Mouse (Mus musculus) G1E (cell line): ENCODE data around the gene Ankrd31. TPM values are rescaled to one million over a fixed set of nuclear protein-coding genes. Genes with fewer than 3 reads are reported as not detected.

Experiments used
- ATAC-seq: 2 replicates; pipeline ENCODE4 v1.8.0; 2016; ENCODE audit warnings: mild to moderate bottlenecking; ENCODE audit not compliant: insufficient number of reproducible peaks, poor library complexity, low FRiP score, severe bottlenecking; ENCODE audit errors: extremely low read depth
- DNase-seq: peaks from one replicate; pipeline ENCODE4 v3.0.0; 2012; ENCODE audit warnings: low spot score
- H3K27me3 ChIP-seq: 2 replicates; pipeline ENCODE4 v1.6.1; 2012; ENCODE audit warnings: mild to moderate bottlenecking, low read length, inconsistent platforms; ENCODE audit not compliant: insufficient read depth
- H3K36me3 ChIP-seq: replicated peaks from 2 replicates; pipeline ENCODE3; 2012; ENCODE audit warnings: mild to moderate bottlenecking, inconsistent platforms
- H3K4me1 ChIP-seq: 2 replicates; pipeline ENCODE4 v1.6.1; 2012; ENCODE audit warnings: low read depth, low read length, inconsistent platforms, mixed read lengths; ENCODE audit not compliant: insufficient read depth
- H3K4me3 ChIP-seq: 2 replicates; pipeline ENCODE4 v1.5.1; 2012; ENCODE audit warnings: low read depth, mild to moderate bottlenecking, inconsistent platforms, low read length, moderate library complexity, mixed read lengths
- H3K9me3 ChIP-seq: replicated peaks from 2 replicates; pipeline ENCODE4 v1.6.1; 2012; ENCODE audit warnings: inconsistent platforms
- CTCF ChIP-seq: IDR thresholded peaks from 2 replicates; pipeline ENCODE4 v1.5.1; 2012; ENCODE audit warnings: low read depth, low read length, inconsistent platforms, mixed read lengths
- GATA1 ChIP-seq: IDR thresholded peaks from 2 replicates; pipeline ENCODE4 v1.6.1; 2012; ENCODE audit warnings: borderline replicate concordance, low read length, inconsistent platforms, mixed read lengths
- GATA2 ChIP-seq: IDR thresholded peaks from 2 replicates; pipeline ENCODE4 v1.6.1; 2012; ENCODE audit warnings: low read depth, low read length, inconsistent platforms, borderline replicate concordance
- POLR2AphosphoS5 ChIP-seq: IDR thresholded peaks from 2 replicates; pipeline ENCODE4 v1.6.1; 2012; ENCODE audit warnings: low read depth, low read length, inconsistent platforms; ENCODE audit not compliant: insufficient replicate concordance
- TAL1 ChIP-seq: conservative IDR thresholded peaks from 2 replicates; pipeline ENCODE4 v1.6.1; 2012; ENCODE audit warnings: low read depth, low read length, inconsistent platforms, mixed read lengths
- polyA plus RNA-seq: library from polyadenylated mRNA; stranded (reverse); fragments of >175 nt; gene quantifications from 2 replicates; pipeline ENCODE4 v1.2.3, GENCODE M21; 2012
- total RNA-seq, 2 experiments: library from RNA; stranded (forward) in 1 of 2; stranded (reverse) in 1 of 2; fragments of 200-1000 nt in 1 of 2; fragments of >200 nt in 1 of 2; fragmentation: Nextera tagmentation in 1 of 2; gene quantifications; 2 replicates each; pipeline ENCODE4 v1.2.3; 2014 to 2017

The Ankrd31 gene
- total RNA-seq (2014; fragmentation: Nextera tagmentation) (0.10 TPM in 1 of 2 replicates, not detected in the other), total RNA-seq (2017) (0.05 and 0.06 TPM in 2 replicates), polyA plus RNA-seq (not detected in 2 replicates)

- TF ChIP-seq CTCF (no peak), TAL1 (no peak), GATA2 (no peak), GATA1 (no peak), POLR2AphosphoS5 (no peak)
- H3K27me3 ChIP-seq, result peaks cover 10% of the 10 kb centered on the region
- H3K4me3 ChIP-seq, result no peak within 1 kb of the TSS
- H3K4me1 ChIP-seq, result no peaks in the 10 kb centered on the region
- no peaks in the 10 kb centered on the region for H3K36me3 ChIP-seq
- DNase-seq, result no peak
- ATAC-seq, result no peak
- H3K9me3 ChIP-seq, result peaks cover 5% of the 10 kb centered on the region
Observed at GRCm38 (mm10) chr13:96748109-96748845, at the start of gene Ankrd31. Ankrd31 (plus strand) TSS chr13:96748272.

- no peak for ATAC-seq
- no peaks in the 10 kb centered on the region for H3K9me3 ChIP-seq
- peaks cover 4% of the 10 kb centered on the region for H3K36me3 ChIP-seq
- no peak overlapping the region for H3K4me3 ChIP-seq
- H3K27me3 ChIP-seq, result no peaks in the 10 kb centered on the region
- TF ChIP-seq POLR2AphosphoS5 (no peak), GATA2 (no peak)
- H3K4me1 ChIP-seq, result peaks cover 36% of the 10 kb centered on the region
- DNase-seq, result no peak
Observed at GRCm38 (mm10) chr13:96702567-96703278, 45.3 kb upstream of the Ankrd31 start.

GRCm38 (mm10) chr13:96709269-96710233, 38.5 kb upstream of the Ankrd31 start:
- TF ChIP-seq POLR2AphosphoS5 (no peak), CTCF (no peak), TAL1 (no peak; the same call in 1 of the 2 replicates), GATA1 (no peak), GATA2 (no peak)
- Histone ChIP-seq H3K27me3 (no peaks in the 10 kb centered on the region), H3K4me1 (peaks cover 11% of the 10 kb centered on the region), H3K36me3 (no peaks in the 10 kb centered on the region), H3K4me3 (no peak overlapping the region), H3K9me3 (peaks cover 4% of the 10 kb centered on the region)
- DNase-seq (no peak), ATAC-seq (peak; percentile 34; the same call in 1 of the 2 replicates)

GRCm38 (mm10) chr13:96716311-96716710, 31.8 kb upstream of the Ankrd31 start:
- Histone ChIP-seq H3K4me1 (peaks cover 3% of the 10 kb centered on the region; the same call in 1 of the 2 replicates), H3K9me3 (peaks cover 12% of the 10 kb centered on the region), H3K4me3 (no peak overlapping the region), H3K27me3 (peaks cover 5% of the 10 kb centered on the region; the same call in 1 of the 2 replicates), H3K36me3 (no peaks in the 10 kb centered on the region)
- DNase-seq (no peak), ATAC-seq (no peak)
- TF ChIP-seq TAL1 (no peak), GATA2 (no peak), POLR2AphosphoS5 (no peak), CTCF (no peak), GATA1 (no peak)

GRCm38 (mm10) chr13:96717821-96718220, 30.3 kb upstream of the Ankrd31 start:
- no peak overlapping the region for H3K4me3 ChIP-seq
- peaks cover 5% of the 10 kb centered on the region; the same call in 1 of the 2 replicates for H3K27me3 ChIP-seq
- H3K9me3 ChIP-seq, result peaks cover 12% of the 10 kb centered on the region
- no peaks in the 10 kb centered on the region for H3K36me3 ChIP-seq
- DNase-seq, result no peak
- ATAC-seq, result no peak
- TF ChIP-seq GATA2, result no peak
- no peak for TF ChIP-seq CTCF
- TF ChIP-seq GATA1, result no peak
- no peak for TF ChIP-seq TAL1
- peaks cover 3% of the 10 kb centered on the region; the same call in 1 of the 2 replicates for H3K4me1 ChIP-seq
